Mouse (Mus musculus) neutrophil, adult 5-6 weeks (primary cell): ENCODE data around the gene Auts2. TPM values are rescaled to one million over a fixed set of nuclear protein-coding genes. Genes with fewer than 3 reads are reported as not detected.

Source experiments
- ATAC-seq: fragments of 151-379, 151-347 bp; 2 replicates; pipeline ENCODE4 v1.8.0; 2017; ENCODE audit warnings: mild to moderate bottlenecking, moderate TSS enrichment; ENCODE audit not compliant: insufficient number of reproducible peaks, poor library complexity, low FRiP score, severe bottlenecking; ENCODE audit errors: extremely low read depth
- total RNA-seq: library from RNA; stranded (forward); fragments of 200-1000 nt; gene quantifications from 2 replicates; pipeline ENCODE4 v1.2.3, GENCODE M21; 2017

The Auts2 gene
- total RNA-seq, 1 experiment from 2014 or later = 0.93 TPM

DNA sequence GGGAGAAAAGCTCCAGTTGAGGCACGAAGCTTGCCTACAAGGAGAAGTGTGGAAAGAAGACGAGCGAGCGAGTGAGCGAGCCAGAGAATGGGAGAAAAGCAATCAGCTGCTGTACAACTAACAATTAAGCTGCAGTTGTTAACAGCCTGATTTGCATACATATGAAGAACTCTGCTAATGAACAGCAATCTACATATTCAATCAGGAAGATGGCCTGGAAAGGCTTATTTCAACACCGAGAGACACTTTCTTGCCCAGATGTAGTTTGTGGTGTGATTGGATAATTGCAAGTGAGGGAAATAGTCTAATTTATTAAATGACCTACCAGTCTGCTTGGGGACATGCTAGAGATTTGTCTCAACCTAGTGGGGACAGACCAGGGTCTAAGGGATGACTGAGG is 1079.7 kb downstream of the Auts2 start:
- ATAC-seq = no peak

GRCm38 (mm10) chr5:131459951-131460350 is 1083.2 kb downstream of the Auts2 start:
- ATAC-seq = no peak

- ATAC-seq = no peak
Observed at GRCm38 (mm10) chr5:131459549-131459948, 1083.6 kb downstream of the Auts2 start.

DNA sequence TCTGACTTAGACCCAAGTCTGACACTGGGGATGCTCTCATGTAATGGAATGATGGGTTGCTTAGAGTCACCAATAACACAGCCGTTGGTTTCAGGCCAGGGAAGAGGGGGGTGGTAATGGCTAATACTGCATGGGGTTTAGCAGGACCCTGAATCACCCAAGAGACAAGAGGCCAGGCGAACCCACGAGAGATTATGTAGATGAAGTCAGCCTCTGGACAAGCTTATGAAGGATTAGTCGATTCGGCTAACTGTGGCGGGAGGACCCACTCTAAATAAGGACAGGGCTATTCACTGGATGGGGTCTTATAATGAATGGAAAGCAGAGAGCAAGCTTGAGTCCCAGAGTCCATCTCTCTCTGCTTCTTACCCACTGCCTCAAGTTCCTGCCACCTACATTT is 1084.4 kb downstream of the Auts2 start:
- no peak for ATAC-seq

DNA sequence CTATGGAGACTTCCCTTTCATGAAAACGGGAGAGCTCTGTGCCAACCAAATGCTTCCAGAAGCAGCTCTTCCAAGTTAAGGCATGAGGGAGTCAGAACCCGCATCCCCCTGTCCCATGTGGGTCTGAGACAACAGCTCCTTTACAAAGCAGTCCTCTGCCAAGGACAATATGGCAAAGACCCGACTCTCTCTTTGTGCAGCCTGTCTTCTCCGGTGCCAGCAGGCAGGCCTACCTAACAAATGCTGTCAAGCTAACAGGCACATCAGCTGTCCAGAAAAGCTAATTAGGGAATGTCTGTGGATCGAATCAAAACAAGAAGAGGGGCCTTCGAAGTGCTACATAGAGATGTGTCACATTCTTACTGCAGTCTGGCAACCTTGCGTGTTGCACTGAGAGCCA is 1085.1 kb downstream of the Auts2 start:
- ATAC-seq = no peak

GRCm38 (mm10) chr5:131449181-131449868 is 1093.8 kb downstream of the Auts2 start:
- ATAC-seq = no peak

DNA sequence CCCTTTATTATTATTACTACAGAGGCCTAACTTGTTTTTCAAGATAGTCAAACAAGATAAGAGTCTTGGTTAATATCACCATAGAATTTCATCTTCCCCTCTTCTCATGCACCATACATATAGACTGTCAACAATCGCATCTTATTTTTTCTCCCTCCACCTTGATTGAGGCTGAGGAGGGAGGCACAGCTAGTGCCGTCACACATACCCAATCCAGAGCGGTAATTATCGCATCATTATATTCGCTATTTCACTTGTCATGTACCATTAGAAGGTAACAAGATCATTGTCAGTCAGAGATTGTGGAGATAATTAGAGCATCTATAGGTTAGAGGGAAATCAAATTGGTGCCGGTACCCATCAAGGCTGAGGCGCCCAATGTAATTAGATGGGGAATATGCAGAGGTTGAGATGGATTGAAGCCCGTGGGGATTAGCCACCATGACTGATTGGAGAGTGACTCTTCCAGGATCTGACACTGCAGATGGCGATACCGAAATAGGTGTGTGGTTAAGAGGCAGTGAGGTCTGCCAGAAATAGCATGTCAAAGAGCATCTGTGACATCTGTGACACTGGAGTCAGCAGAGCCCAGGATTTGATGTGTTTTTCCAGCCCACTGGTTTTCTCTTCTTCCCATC is 1107.8 kb downstream of the Auts2 start:
- ATAC-seq = no peak

GRCm38 (mm10) chr5:131433291-131433690 is 1109.9 kb downstream of the Auts2 start:
- ATAC-seq = no peak

- ATAC-seq = no peak
Observed at GRCm38 (mm10) chr5:131431896-131432295, 1111.2 kb downstream of the Auts2 start.

- no peak for ATAC-seq
Observed at GRCm38 (mm10) chr5:131430109-131430508, 1113.0 kb downstream of the Auts2 start.

- no peak for ATAC-seq
Observed at GRCm38 (mm10) chr5:131429563-131429962, 1113.6 kb downstream of the Auts2 start.

DNA sequence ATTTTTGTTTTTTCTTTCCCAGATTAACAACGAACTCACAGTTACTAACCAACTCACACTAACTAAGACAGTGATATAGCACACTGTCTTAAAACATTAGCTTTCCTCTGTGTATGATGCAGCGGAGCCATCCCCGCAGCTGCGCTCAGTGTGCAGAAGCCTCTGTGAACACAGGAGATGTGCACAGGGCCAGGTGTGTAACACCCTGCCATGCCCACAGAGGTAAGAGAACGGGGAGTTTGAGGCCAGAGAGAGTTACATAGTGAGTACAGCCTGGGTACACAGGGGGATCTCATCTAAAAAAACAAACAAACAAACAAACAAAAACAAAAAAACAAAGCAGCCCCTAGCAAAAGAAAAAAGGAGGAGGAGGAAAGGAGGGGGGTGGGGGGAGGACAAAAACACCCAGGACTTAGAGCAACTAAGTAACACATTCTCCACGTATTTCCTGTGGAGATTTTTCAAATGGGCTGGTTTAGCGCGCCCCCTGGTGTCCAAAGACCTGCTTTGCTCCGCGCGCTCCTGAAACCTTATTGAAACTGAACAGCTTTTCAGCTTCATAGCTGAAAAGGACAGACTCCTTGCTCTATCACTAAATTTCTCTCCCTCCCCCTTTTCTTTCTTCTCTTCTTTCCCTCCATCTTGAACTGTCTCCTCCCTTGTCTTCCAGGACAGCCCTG is 1115.3 kb downstream of the Auts2 start:
- ATAC-seq = no peak

- ATAC-seq = no peak
Observed at GRCm38 (mm10) chr5:131422737-131423136, 1120.4 kb downstream of the Auts2 start.

GRCm38 (mm10) chr5:131420406-131420805 is 1122.7 kb downstream of the Auts2 start:
- no peak for ATAC-seq

DNA sequence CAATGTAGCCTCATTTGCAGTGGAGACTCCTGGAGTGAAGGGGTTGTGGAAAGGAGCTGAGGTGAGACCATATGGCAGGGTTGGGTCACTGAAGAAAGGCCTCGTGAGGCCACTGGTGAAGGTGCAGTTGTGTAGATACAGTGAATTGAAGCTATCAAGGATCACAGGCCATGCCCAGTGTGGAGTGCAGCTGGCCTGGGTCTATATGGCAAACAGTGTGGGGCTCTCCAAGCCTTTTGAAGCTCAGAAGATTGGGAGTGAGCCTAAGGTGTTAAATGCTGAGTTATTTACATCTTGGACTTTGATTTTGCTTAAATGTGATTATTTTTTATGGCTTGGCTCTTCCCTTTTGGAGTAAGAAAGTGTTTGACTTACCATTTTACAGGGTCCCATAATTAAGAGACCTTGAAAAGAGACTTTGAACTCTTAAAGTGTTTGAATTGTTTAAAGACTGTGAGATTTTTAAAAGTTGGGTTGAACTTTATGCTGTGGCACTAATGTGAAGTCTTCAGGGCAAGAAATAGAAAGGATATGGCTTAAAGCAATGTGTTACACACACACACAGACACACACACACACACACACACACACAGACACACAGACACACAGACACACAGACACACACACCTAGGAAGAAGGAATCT is 1127.1 kb downstream of the Auts2 start:
- no peak for ATAC-seq

DNA sequence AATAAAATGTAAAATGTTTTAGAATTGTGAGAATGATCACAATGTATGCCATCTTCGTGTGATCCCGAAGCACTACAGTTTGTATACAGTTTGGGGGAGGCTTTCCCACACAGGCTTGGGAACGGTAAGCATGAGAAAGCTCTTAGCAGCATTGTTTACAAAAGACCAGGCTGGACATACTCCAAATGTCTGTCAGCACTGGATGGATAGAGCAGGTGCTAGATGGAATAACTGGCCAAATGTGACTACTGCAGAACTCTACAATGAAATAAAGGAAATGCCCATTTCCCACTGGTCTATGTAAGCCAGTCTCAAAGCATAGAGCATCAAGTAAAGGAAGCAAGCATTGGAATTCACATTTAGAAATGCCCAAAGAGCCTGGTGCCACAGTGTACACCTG is 1144.9 kb downstream of the Auts2 start:
- ATAC-seq = no peak

DNA sequence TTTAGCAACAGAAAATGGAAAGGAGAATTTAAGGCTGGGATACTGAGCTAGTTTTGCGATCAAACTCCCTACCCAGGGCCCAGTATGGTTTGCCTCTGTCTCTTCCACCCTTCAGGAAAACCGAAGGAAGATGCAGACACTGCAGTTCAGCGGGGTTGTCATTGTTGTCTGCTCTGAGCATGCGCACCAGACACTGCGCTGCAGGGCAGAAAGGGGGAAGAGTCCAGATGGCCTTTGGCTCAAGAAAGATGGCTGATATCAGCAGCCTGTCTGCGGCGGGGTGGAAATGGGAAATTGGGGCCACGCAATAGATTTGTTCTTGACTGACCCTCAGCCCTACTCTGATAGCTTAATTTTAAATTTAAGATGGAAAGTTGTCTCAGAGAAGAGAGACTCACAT is 1147.4 kb downstream of the Auts2 start:
- ATAC-seq = no peak
